Mouse (Mus musculus) kidney, postnatal 25 days (tissue): Measurements from ENCODE around the gene Ptprt.

Experiments used
- DNase-seq, 2 experiments: peaks; one replicate each; pipeline ENCODE4 v3.0.0; 2021; ENCODE audit warnings: mixed read lengths in 2 of 2

Ptprt gene

GRCm38 (mm10) chr2:162401316-162402100 is 259.4 kb downstream of the Ptprt start:
- DNase-seq: no peak

GRCm38 (mm10) chr2:162394601-162395000 is 266.3 kb downstream of the Ptprt start:
- DNase-seq: no peak

DNA sequence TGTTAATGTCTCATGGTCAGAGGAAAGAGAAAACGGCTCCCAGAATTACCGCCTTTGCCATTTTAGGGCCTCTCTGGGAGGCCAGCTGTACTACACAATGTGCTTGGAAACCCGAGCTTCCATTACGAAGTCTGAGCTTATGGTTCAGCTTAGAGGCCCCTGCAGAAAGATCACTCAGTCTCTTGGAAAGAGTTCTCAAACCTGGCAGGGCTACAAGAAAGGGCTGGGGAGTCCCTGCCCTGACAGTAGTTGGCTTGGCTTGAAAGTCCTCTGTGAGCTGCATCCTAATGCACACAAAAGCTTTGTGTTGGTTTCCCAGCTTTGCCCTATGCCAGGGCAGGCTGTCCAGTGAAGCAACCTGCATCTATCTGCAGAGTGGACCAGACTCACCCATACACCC is 269.1 kb downstream of the Ptprt start:
- no peak for DNase-seq

DNA sequence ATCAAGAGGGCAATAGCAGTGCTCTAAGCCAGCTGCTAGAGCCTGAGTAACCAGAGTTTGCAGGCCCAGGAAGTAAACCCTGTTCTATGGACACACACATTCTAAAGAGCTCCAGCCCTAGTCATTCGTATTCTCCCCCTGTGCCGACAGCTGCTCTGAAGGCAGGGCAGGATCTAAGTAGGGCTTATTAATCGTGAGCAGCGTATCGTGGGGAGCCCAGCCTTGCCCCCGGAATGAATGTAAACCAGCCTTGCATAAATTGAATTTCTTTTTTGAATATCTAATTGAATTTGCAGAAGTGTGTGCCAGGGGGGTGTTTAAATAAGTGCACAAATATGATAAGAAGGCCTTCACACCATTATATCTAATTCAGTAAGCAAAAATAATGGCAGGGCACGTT is 283.6 kb downstream of the Ptprt start:
- no peak for DNase-seq

- DNase-seq: no peak
These were observed 311.9 kb downstream of the Ptprt start for GRCm38 (mm10) chr2:162349047-162349446.

DNA sequence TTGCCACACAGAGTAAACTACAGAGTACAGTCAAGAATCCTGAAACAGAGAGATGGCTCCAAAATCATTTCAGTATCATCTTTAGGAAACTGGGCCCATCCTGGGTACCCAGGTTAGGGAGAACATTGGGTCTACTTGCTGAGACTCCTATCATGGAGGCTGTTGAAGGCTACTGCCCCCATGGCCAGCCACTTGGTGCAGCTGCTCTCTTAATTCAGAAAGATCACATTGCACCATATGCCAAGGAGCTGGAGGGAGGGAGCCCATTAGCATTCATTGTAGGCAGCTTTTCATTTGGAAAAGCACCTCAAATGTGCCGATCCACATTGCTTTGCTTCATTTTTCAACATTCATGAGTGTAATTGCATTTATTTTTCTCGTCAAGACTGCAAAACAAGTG is 319.1 kb downstream of the Ptprt start:
- no peak for DNase-seq

- no peak for DNase-seq
These were observed 320.7 kb downstream of the Ptprt start for GRCm38 (mm10) chr2:162340231-162340630.

GRCm38 (mm10) chr2:162332066-162332683 is 328.8 kb downstream of the Ptprt start:
- DNase-seq: no peak

DNA sequence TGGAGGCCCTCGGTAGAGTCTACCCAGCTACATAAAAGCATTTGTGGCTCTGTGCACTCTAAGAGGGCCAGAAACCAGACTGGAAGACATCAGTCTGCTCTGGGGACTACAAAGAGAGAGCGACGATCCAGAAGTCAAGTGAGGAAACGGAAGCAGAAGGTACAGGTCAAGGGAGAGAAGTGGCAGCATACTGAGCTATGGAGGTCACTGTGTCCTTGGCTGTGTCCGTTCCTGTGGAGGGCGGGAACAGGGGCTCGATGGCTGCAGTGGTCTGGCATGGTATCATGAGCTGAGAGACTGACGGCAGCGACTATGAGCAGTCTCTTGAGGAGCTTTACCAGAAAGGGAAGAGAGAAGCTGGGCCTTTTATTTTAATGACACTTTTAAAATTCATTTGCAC is 331.5 kb downstream of the Ptprt start:
- no peak for DNase-seq

GRCm38 (mm10) chr2:162322411-162322810 is 338.5 kb downstream of the Ptprt start:
- no peak for DNase-seq

- DNase-seq: no peak
These were observed 353.0 kb downstream of the Ptprt start for GRCm38 (mm10) chr2:162307996-162308395.

- DNase-seq: no peak
These were observed 366.9 kb downstream of the Ptprt start for GRCm38 (mm10) chr2:162294070-162294469.

DNA sequence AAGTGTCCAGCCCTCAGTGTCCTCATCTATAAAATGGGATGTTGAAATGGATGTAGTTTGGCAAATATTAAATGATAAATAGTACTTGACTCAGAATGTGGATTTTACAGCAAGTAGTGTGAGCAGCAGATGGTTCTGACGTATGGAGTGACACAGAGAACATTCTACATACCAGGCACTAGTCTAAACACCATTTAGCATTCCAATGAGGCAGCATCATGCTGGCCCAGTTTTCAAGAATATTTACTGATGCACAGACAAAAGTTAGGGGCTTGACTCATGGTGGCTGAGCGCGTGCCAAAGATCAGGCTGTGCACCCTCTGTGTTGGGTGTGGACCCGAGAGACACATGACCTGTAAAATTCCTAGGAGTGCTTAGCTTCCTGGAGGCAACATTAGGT is 378.3 kb downstream of the Ptprt start:
- no peak for DNase-seq

GRCm38 (mm10) chr2:162282121-162282520 is 378.8 kb downstream of the Ptprt start:
- DNase-seq: no peak

DNA sequence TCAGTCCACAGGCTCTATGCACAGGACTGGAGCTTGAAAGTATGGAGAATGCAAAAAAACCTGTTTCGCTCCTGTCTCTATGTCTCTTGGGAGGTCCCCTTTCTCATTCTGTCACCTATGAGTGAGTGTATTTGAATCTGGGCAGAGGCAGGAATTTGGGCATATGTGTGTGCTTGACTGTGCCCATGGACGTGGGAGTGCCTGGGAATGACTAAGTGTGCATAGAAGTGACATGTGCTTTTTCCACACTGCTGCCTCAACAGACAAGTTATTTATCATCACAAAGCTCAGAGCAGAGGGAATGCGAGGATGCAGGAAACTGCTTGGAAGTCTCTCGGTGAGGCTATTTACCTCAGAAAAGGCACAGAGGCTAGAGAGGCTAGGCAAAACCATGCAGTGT is 387.1 kb downstream of the Ptprt start:
- DNase-seq: no peak

DNA sequence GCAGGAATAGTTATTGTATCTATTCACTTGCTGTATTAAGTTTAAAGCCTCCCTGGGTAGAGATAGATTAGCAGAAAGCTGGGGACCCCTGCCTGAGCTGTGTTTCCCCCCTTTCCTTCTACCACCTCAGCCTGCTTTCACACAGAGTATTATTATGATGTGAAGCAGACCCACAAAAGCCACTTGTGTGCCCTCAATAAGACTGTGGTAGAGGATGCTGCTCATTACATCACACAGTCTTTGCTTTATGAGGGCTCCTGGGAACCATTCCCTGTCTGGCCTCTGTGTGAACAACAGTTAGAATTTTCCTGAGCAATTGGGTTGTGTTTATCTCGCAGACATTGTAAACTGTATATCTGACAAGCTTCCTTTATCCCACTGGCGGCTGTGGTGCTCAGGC is 409.7 kb downstream of the Ptprt start:
- no peak for DNase-seq

DNA sequence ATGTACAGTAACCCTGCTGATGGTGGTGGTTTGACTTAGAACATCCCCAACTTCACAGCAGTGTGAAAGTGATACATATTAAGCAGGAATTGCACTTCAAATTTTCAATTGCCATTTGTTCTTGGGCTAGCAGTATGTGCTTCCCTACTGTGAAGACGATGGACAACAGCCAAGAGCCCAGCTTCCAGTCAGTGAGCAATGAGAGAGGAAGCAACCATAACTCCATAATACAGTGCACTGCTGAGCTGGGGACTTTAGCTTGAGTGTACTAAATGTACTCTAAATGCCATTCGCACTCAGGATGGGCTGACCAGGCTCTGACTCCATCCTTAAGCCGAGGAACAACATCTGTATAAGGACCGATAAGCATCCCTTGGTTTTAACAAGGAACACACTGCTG is 412.7 kb downstream of the Ptprt start:
- DNase-seq: no peak

DNA sequence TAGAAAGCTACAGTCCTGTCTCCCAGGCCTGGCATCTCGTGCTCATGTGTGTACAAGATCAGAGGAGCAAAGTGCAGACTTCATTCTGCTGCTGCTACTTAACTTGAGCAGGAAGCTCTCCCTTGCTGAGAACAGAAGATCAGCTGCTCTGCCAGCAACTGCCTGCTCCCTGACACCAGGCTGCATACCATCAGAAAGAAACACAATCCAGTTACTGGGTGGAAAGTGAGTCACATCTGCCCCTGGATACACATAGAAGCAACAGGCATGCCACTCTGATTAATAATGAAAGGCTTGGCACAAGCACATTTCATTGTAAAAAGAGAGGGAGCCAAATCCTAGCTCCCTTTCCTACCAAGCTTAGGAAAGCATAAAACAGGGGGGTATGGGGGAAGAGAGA is 438.5 kb downstream of the Ptprt start:
- peak in 1 of 2 experiments; percentile 9 for DNase-seq

GRCm38 (mm10) chr2:162220586-162220985 is 440.4 kb downstream of the Ptprt start:
- peak; percentile 32 to 47 for DNase-seq

DNA sequence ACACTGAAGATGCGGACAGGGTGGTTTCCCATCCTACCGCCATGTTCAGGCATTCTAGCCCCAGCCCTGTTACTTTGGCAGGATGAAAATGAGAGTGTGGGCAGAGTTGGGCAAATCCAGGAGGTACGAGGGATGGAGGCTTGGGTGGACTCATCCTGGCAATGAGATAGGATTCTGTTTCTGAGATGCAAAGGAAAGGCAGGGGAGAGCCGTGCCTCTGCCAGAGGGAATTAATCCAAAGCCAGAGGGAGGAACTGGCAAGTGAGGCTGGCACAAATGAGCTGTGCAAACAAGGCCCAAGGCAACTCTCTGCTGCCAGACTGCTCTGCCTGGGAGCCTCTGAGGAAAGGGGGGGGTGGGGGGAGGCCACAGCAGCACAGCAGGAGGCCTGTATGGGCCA is 441.4 kb downstream of the Ptprt start:
- no peak for DNase-seq

GRCm38 (mm10) chr2:162217896-162218295 is 443.1 kb downstream of the Ptprt start:
- DNase-seq: no peak

GRCm38 (mm10) chr2:162212397-162212796 is 448.6 kb downstream of the Ptprt start:
- no peak for DNase-seq

DNA sequence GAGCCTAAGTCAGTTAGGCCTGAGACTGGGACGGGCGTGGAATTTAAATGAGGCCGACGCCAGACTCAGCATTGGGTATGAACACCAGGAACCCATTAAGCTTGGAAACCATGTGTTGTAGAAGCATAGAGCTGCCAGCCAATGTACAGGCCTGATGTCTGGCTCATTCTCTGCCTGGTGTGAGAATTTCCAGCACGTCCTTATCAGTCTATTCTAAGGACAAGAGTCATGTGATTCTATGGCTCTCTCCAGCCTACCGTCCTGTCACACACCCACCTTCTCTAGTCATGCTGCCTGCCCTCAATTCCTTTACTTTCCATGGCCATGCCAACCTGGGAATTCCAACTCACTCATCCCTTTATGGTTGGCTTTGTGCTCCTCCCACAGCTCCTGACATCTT is 450.4 kb downstream of the Ptprt start:
- DNase-seq: no peak

DNA sequence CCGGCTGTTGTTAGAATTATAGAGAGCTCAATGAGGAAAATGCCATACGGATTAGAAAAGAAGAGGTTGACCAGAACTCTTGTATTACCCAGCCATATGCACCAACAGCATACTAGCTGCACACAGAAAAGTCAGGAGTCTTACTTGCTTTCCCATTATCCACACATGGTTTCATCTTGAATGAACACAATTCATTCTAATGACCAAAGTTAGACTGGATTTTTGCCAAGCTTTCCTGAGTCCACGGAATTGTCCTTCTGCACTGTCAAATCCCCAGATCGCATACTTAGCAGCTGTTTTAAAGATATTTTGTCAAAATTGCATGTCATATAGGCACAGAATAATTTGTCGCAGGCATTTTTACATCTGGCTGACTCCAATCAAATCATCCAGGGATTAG is 463.6 kb downstream of the Ptprt start:
- no peak for DNase-seq
